Mouse (Mus musculus) inflammation-experienced regulatory T-cells, adult 16 weeks (primary cell): ENCODE results near the gene Vmn1r53. TPM values are rescaled to one million over a fixed set of nuclear protein-coding genes. Genes with fewer than 3 reads are reported as not detected.

Source experiments
- polyA plus RNA-seq: library from polyadenylated mRNA; unstranded; fragments of 100-300 nt; shearing (Covaris generic); gene quantifications from one replicate; pipeline ENCODE4 v1.2.1, GENCODE M21; 2017

Gene Vmn1r53
- polyA plus RNA-seq: not detected

DNA sequence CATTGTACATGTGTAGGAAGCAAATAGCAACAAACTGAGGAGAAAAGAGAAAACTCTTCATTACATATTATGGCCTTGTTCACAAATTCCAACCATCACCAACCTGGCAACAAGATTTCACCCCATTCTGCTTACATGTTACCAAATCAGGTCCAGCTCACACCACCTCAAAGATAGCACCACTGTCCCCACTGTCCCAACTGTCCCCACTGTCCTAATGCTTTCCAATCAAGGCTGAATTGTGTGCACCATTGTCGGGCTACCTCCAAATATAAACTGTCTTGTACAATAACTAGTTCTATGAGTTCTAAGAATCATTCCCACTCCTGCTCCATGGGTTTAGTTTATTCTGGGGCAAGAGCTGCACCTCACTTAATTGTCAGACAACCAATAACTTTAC, at the start of gene Vmn1r53:
Vmn1r53 (minus strand) TSS at position 101 of the 400 bp plus-strand sequence.

DNA sequence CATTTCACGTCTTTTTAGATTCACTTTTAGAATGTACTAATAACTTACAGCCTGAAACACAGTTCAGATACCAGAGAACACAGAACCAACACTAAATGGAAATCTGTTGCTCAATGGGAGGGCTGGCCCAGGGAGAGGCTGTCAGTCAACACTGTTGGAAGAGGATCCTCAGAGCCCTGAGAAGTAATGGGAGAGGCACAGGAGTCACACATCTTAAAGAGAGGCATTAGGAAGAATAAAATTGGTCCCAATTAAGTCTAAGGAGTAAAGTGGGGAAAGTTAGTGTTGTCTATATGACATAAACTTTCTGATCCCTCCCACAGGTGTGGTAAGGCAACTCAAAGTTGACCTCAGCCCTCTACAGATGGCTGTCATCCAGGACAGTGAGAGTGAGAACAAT, 21.8 kb upstream of the Vmn1r53 start, which contains the start of gene Vmn1r54:
Vmn1r54 (plus strand) TSS at position 301 of the 400 bp plus-strand sequence.

DNA sequence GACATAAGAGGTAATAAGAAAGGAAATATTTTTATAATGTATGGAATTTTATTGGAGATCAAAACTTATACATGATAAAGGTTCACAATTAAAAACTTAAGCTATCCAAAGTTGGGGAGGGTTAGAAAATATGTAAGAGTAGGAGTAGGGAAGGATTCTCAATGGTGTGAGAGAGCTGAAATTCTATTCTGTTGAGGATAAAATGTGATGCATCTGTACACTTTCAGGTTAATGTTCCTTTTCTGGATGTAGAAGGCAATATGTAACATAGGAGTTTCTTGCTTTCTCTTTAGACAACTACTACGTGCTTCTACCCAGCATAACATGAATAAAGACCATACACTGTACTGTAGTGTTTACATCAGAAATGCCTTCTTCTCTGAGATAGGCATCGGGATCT, 21.7 kb downstream of the Vmn1r53 start, which contains the start of gene V1ra8:
V1ra8 (plus strand) TSS at position 301 of the 400 bp plus-strand sequence.

DNA sequence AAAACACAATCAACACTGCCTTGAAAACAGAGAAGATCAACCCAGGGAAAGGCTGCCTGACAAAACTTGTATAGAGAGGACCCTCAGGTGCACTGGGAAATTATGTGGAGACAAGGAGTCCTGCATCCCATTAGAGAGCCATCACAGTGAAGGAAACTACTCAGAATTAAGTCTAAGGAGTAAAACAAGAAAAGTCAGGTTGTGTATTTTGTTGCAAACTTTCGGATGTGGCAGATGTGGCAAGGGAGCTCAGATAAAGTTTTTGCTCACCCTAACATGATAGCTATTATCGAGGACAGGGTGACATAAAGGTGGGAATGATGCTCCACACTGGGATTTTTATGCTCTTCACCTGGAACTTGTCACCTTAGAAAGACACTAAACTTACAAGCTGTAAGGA, 49.7 kb downstream of the Vmn1r53 start, which contains the start of gene Vmn1r52:
Vmn1r52 (plus strand) TSS at position 301 of the 400 bp plus-strand sequence.

Other genes with a start within 250 kb of the Vmn1r53 start
- not detected for gene Vmn1r47, start 208.3 kb downstream of the Vmn1r53 start, polyA plus RNA-seq
- gene Vmn1r48, start 187.6 kb downstream of the Vmn1r53 start, polyA plus RNA-seq: not detected
- not detected for gene Vmn1r49, start 145.9 kb downstream of the Vmn1r53 start, polyA plus RNA-seq
- gene Vmn1r50, start 123.0 kb downstream of the Vmn1r53 start, polyA plus RNA-seq: not detected
- gene Vmn1r51, start 101.8 kb downstream of the Vmn1r53 start, polyA plus RNA-seq: not detected
- not detected for gene Vmn1r52, start 49.6 kb downstream of the Vmn1r53 start, polyA plus RNA-seq
- gene V1ra8, start 21.6 kb downstream of the Vmn1r53 start, polyA plus RNA-seq: not detected
- not detected for gene Vmn1r54, start 21.9 kb upstream of the Vmn1r53 start, polyA plus RNA-seq
- gene BC048671, start 76.8 kb upstream of the Vmn1r53 start, polyA plus RNA-seq: not detected
- gene Chst13, start 100.7 kb upstream of the Vmn1r53 start, polyA plus RNA-seq: not detected
- not detected for gene Uroc1, start 108.8 kb upstream of the Vmn1r53 start, polyA plus RNA-seq
- gene Zxdc, start 145.1 kb upstream of the Vmn1r53 start, polyA plus RNA-seq: 2.7 TPM
- gene Cfap100, start 204.4 kb upstream of the Vmn1r53 start, polyA plus RNA-seq: not detected
- gene Klf15, start 238.1 kb upstream of the Vmn1r53 start, polyA plus RNA-seq: not detected